Mouse (Mus musculus) inflammation-experienced regulatory T-cells (primary cell): ENCODE measurements around the gene Nfkbib. TPM values are rescaled to one million over a fixed set of nuclear protein-coding genes. Genes with fewer than 3 reads are reported as not detected.

Source experiments
- polyA plus RNA-seq, 2 experiments: library from polyadenylated mRNA; unstranded; fragments of 100-300 nt; shearing (Covaris generic); gene quantifications; one replicate each; pipeline ENCODE4 v1.2.1; 2017

Gene Nfkbib
- polyA plus RNA-seq = 10 to 100 TPM; 89.5 to 96.2 TPM

GRCm38 (mm10) chr7:28767462-28767965 lies at the start of gene Nfkbib:
Gene Nfkbib, minus strand, starts transcription at chr7:28767512.

GRCm38 (mm10) chr7:28808221-28808941 lies 41.1 kb upstream of the Nfkbib start, which contains the start of gene Hnrnpl:
Gene Hnrnpl, plus strand, starts transcription at chr7:28808541.

GRCm38 (mm10) chr7:28788307-28789195 lies 21.2 kb upstream of the Nfkbib start, which contains the start of gene Rinl:
Gene Rinl, plus strand, starts transcription at chr7:28788969.

GRCm38 (mm10) chr7:28766173-28766879 lies 986 bp downstream of the Nfkbib start, which contains the start of gene Sirt2:
Gene Sirt2, plus strand, starts transcription at chr7:28766735.

GRCm38 (mm10) chr7:28756079-28756478 lies 11.2 kb downstream of the Nfkbib start, which contains the start of gene Ccer2:
Gene Ccer2, plus strand, starts transcription at chr7:28756174.

GRCm38 (mm10) chr7:28741709-28742438 lies 25.4 kb downstream of the Nfkbib start, which contains the start of the genes Mrps12 and Sars2:
Gene Mrps12, minus strand, starts transcription at chr7:28741820.
Gene Sars2, plus strand, starts transcription at chr7:28741992.

GRCm38 (mm10) chr7:28716590-28717281 lies 50.6 kb downstream of the Nfkbib start, which contains the start of gene Fbxo17:
Gene Fbxo17, plus strand, starts transcription at chr7:28716804.

Other genes starting within 250 kb of the Nfkbib start
- gene Ifnl3, start 244.7 kb downstream of the Nfkbib start, polyA plus RNA-seq = under 1 TPM in 1 of 2 experiments, not detected in 1; 0.60 TPM
- not detected for gene Sycn, start 226.6 kb downstream of the Nfkbib start, polyA plus RNA-seq
- gene Nccrp1, start 220.3 kb downstream of the Nfkbib start, polyA plus RNA-seq = not detected
- gene Samd4b, start 169.4 kb downstream of the Nfkbib start, polyA plus RNA-seq = 10 to 100 TPM; 23.9 to 30.0 TPM
- gene Pak4, start 169.3 kb downstream of the Nfkbib start, polyA plus RNA-seq = 1 to 10 TPM; 6.3 to 8.7 TPM
- gene Acp7, start 136.2 kb downstream of the Nfkbib start, polyA plus RNA-seq = under 1 TPM in 1 of 2 experiments, not detected in 1; 0.28 TPM
- 10 to 100 TPM in 1 of 2 experiments, 1 to 10 TPM in 1; 3.2 to 15.0 TPM for gene Fbxo27, start 74.7 kb downstream of the Nfkbib start, polyA plus RNA-seq
- gene Fbxo17, start 50.7 kb downstream of the Nfkbib start, polyA plus RNA-seq = 10 to 100 TPM; 16.2 to 19.2 TPM
- 10 to 100 TPM; 78.0 to 82.9 TPM for gene Mrps12, start 25.7 kb downstream of the Nfkbib start, polyA plus RNA-seq
- gene Sars2, start 25.5 kb downstream of the Nfkbib start, polyA plus RNA-seq = 10 to 100 TPM; 17.3 to 28.8 TPM
- not detected for gene Ccer2, start 11.3 kb downstream of the Nfkbib start, polyA plus RNA-seq
- 10 to 100 TPM; 86.5 to 91.3 TPM for gene Sirt2, start 777 bp downstream of the Nfkbib start, polyA plus RNA-seq
- gene Rinl, start 21.5 kb upstream of the Nfkbib start, polyA plus RNA-seq = 100 to 1,000 TPM; 273 to 344 TPM
- 100 to 1,000 TPM; 235 to 257 TPM for gene Hnrnpl, start 41.0 kb upstream of the Nfkbib start, polyA plus RNA-seq
- 100 to 1,000 TPM; 196 to 213 TPM for gene Ech1, start 57.7 kb upstream of the Nfkbib start, polyA plus RNA-seq
- 10 to 100 TPM; 21.0 to 34.8 TPM for gene Lgals4, start 66.3 kb upstream of the Nfkbib start, polyA plus RNA-seq
- gene Lgals7, start 96.3 kb upstream of the Nfkbib start, polyA plus RNA-seq = 1 to 10 TPM; 1.7 to 9.7 TPM
- gene Capn12, start 113.9 kb upstream of the Nfkbib start, polyA plus RNA-seq = under 1 TPM; 0.11 to 0.15 TPM
- gene Actn4, start 194.8 kb upstream of the Nfkbib start, polyA plus RNA-seq = 100 to 1,000 TPM; 248 to 281 TPM
- gene Eif3k, start 214.4 kb upstream of the Nfkbib start, polyA plus RNA-seq = 100 to 1,000 TPM; 306 to 337 TPM
- gene Map4k1, start 214.5 kb upstream of the Nfkbib start, polyA plus RNA-seq = 100 to 1,000 TPM; 122 to 163 TPM